Mouse (Mus musculus): Measurements from ENCODE around the gene Ren1.

DNA sequence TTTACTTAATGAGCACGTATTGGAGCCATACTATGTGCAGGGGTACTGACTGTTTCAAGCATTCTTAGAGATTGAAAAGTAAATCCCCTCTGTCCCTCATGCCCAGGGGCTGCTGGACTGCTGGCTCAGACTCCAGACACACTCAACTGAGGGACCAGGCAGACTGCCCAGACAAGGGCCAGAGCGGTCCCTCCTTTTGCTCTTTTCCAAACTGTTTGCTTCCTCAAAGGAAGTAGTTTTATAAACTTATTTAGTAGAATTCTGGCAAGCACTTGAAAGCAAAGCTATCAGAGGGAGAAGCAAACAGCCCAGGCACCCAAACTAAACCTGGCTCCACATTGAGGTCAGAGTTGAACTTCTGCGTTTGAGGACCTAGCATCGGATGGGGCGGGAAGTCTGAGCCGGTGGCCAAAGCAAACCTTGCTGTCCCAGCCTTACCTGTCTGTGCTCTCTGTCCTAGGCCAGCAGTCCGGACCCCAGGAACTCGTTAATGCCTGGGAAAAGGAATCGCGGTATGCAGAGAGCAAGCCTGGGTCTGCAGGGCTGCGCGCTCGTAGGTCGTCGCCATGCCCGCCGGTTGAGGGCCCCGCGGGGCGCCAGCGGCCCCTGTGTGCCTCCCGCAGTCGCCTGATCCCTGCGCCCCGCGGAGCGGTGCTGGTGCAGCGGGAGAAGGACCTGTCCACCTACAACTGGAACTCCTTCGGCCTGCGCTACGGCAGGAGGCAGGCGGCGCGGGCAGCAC, 21.2 kb upstream of the Ren1 start:
- TF ChIP-seq CTCF (IDR thresholded peaks at IDR 0.05; ENCODE audit: insufficient read depth, low read depth, low read length) (no peak), POLR2A (IDR thresholded peaks at IDR 0.05; ENCODE audit: insufficient read depth, low read depth, low read length) (no peak)
